Mouse (Mus musculus) cerebellum, adult 18-20 months (tissue): ENCODE measurements at regions not wholly inside any gene's neighbourhood (a gene's known extent, or its start where the extent isn't known, plus 50 kb on each side); places are given as distances from the start of the nearest gene placed in this dataset.

Source experiments
- DNase-seq, 2 experiments: peaks; one replicate each; pipeline ENCODE4 v3.0.0; 2021

DNA sequence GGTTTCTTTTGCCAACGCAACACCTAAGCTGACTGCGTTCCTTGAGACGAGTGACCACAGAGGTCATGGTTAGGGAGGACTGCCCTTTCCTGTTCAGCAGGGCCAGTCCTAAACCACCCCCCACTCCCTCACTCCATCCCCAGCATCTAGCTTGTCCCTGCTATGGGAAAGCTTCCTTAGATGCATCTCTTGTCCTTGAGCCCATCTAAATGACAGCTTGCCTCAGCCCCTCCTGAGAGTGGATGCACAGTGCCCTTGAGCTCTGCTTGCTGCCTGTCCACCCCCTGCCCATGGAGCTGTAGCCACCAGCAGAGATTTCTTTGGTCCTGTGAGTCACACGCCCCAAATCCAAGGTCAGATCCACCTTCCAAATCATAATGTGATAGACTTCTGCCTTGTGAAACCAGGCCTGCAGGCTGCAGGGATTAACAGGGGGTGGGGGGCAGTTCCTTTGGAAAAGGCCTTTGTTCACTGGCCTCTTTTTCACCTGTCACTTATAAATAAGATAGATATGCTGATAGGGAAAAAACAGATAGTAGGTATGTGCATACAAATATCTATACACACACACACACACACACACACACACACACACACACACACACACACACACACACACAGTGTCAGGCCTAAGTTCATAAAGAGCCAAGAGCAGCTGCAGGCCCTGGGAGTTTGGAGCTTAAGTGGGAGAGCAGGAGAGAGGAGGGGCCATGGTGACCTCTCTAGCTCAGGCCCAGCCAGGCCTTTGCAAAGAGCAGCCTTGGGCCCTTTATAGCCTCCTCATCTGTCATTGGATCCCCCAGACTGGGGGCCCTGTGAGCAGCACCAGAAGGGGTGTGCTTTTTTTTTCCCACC is 56.4 kb upstream of the Adra2c start:
- no peak for DNase-seq

DNA sequence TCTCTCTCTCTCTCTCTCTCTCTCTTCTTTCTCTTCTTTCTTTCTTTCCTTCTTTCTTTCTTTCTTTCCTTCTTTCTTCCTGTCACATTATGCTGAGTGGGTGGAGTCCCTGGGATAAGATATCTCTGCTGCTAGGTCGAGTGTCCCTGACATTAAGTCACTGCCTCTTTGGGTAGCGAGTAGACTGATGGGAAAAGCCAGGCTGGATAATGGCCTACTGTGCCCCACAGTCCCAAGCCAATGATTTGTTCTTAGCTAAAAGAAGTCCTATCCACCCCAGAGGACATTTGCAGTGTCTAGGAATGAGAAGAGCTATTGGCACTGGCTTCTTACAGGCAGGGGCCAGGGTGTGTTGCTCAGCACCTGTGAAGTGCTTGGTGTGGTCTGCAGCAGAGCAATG is 61.8 kb upstream of the Adra2c start:
- no peak for DNase-seq

DNA sequence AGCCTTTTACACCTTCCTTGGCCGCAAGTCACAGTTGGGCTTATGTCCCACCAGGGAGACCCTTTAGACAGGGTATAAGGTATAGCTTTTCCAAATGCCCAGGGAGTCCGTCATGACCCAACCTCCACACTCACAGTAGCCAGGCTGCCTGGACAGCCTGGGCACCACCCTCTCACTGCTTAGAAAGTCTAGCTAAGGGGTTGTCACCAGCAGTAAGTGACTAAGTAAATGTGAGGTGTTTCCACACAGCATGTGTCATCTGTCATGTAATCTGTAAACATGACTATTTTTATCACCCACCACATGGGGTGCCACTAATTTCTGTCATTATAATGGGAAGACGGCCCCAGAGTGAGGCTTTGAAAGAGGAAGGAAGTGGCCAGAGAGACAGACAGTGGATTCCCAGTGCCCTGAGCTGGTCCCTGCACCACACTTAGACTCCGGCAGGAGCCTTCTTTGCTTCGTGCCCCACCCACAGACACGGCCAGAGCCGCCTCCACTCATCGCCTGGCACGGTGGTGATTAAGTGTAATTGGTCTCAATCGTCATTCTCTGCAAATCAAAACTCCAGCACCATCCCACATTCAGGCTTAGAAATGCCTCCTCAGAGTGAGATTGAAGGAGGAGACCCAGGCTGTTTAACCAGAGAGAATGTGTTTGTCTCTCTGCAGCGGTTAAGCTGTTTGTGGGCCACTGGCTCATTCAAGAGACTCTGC is 62.5 kb upstream of the Adra2c start:
- no peak for DNase-seq

DNA sequence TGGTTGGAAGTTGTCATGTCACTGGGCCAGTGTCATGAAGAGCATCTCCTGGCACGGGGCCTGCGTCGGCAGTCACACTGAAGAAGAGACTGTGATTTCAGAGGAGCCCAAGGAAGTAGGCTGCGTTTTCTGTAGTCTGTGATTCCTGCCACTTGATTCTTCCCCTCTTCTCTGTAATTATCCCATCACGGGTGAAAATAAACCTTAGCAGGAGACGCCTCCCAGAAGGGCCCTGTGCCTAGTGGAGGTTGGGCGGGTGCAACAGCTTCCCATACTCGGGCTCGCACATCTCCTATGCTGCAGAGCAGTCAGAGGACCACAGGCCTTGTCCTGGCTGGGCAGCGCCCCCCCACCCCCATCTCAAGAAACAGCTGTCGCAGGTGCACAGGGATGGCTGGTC is 63.1 kb upstream of the Adra2c start:
- DNase-seq, result no peak

DNA sequence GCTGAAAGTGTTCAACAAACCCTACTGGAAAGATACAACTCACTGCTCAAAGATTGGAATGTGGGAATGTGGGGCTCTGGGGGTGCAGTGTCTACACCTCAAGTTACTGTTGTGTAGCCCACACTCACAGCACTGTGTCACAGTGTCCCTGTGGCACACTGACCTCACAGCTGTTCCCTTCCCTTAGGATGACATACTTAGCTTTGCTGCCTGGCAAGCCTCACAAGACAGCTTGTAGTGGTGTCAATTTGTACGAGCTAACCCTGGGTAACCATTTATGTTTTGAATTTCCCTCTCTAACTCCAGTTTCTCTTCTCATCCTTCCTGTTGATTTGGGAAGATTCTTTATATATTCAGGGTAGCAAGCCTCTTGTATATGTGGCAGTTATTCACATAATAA is 68.8 kb upstream of the Adra2c start:
- no peak for DNase-seq

DNA sequence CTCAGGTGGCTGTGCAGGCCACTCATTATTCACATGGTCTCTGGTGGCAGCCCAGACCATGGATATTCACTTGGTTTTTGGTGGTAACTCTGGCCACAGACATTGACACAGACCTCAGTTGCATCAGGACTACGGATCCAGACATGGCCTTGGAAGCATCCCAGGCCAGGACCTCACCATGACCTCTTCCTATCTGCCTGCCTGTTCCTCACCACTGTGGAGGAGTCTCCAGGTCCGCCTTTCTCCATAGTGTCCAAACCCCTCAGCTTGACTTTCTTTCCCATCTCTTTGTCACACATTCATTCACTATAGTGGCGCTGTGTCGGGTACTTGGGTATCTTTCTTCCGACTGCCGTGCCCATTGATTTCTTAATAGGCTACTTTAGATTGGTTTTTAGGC is 74.1 kb upstream of the Adra2c start:
- no peak for DNase-seq

DNA sequence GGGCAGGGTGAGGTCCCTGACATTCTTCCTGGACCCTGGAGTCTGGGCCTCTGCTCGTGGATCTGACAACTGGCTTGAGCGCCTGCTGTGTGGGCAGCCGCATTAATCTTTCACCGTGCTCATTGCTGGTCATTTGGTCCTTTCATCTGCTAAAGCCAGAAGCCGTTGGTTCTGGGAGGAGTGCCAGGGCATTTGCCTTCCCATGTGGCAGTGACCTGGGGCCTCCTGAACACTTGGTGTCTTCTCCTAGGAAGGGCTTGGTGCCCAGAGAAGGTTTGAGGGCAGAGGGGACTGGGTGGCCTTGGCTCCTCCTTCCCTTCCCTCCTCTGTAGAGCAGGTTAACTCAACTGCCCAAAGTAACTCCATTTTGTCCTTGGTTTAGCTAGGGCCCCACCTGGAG is 79.7 kb upstream of the Adra2c start:
- DNase-seq, result peak; percentile 66 to 71

DNA sequence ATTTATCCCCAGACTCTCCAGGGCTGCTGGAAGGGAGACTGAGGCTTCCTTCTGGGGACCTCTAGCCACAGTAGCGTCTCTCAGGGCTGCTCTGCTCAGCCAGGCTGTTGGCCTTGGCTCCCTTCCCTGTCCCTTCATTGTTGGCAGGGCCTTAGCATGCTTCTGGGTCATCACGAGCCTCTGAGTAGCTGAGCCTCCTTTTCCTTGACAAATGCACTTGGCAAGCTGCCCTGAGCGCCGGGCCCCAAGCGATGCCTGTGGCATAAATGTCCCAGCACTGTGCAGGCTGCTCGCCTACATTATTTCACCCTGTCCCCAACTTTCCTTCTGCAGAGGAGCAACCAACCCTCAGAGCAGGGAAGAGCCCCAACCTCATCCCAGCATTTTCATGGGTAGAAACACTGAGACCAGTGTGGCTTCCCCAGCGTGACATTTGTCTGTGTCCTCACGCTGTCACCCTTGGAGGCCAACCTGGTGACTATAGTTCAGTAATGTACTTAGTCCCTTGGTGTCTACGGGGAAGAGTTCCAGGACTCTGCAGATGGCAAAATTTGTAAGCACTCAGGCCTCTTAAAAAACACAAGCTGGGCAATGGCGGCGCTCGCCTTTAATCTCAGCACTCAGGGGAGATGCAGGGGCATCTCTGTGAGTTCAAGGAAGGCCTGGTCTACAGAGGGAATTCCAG is 83.7 kb upstream of the Lrpap1 start:
- peak; percentile 98 to 99 for DNase-seq

DNA sequence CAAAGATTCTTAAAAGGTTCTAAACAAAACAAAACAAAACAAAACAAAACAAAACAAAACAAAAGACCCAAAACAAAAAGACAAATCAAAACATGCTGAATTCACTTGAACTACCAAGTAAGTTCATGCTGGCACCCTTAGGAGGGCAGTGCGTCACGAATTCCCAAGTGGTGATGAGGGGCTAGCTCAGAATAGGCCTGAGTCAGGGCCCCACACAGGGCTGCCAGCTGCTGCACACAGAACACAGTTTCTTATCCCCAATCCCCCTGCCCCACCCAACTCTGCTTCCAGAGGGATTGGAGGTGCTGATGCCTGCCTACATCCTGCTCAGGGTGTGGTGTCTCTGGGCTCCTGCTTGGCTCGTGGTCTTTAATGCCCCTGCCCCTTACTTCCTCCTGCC is 80.3 kb upstream of the Lrpap1 start:
- no peak for DNase-seq

DNA sequence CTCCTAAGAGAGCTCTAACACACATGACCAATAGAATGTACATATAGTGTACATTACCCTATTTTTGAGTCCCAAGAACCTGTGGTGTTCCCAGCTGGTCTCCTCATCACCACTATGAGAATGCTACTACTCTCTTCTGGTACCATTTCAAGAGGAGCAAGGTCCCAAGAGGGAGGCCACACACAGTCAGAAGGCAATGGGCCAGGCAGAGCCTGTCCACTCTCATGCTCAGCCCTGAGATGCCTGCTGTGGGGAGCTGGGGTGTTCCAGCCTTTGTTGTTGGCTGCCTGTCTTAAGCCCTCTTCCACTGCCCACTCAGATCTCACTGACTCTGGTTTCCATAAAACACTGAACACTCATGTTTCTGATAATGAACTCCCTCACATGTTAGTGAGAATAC is 79.7 kb upstream of the Lrpap1 start:
- DNase-seq, result no peak

DNA sequence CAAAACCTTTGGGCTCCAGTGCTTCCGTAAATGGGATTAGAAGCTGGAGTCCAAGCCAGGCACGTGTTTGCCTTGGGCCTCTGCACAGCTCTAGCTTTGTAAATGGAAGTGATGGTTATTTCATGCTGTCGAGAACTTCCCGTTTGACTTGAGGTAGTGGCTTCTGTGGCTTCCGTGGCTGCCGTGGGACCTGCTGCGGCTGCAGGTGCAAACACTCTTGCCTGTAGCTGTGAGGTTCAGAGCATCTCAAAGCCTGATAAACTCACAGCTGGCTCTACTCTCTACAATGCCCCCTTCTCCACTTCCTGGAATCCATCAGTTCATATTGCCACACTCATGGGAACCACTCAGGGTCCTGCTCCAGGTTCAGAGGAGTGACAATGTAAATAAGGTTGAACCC is 77.9 kb upstream of the Lrpap1 start:
- DNase-seq, result no peak

DNA sequence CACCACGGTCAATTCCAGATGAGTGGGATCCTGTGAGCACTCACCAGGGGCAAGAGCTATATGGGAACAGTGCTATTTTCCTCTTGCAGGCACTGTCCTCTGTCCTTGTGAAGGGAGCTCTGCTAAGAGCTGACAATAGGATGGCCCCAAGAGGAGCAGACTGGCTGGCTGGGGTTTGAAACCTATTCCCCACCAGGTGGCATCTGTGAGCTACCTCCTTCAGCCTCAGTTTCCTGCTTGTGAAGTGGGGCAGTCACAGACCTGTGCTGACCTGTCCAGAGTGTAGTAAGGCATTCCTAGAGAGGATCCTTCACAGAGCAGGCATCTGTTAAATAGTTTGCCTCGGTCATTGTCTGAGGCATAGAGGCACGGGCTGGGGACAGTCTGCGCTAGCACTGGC is 71.8 kb upstream of the Lrpap1 start:
- DNase-seq, result peak; percentile 49 to 59

DNA sequence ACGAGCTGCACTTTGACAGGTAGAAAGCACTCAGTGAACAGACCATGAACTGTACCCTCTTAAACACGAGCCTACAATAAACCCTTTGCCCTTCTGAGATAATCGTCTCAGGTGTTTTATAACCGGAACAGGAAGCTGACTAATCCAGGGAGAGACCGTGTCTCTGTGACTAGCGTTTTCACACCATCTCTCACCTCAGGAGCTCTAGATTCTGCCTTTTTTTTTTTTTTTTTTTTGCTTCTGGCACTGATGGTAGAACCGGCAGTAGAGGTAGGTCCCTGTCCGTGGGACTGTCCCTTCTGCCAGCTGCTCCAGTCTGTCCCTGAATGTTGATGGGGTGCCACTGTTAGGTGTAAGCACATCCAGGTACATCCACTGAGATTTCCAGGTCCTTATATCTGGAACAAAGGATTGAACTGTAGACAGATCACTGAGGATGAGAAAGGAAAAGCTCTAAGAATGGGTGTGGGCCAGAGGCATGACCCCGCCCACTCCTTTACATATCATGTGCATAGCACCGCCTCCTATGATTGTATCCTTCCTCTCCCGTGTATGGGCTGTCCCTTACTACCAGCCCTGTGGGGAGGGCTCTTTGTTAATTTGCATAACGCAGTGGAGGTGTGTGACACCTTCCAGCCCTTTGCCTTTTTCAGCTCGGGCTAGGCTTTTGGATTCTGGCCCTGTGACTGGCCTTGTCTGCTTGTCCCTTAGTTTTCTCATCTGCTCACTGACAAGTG is 70.7 kb upstream of the Lrpap1 start:
- no peak for DNase-seq

DNA sequence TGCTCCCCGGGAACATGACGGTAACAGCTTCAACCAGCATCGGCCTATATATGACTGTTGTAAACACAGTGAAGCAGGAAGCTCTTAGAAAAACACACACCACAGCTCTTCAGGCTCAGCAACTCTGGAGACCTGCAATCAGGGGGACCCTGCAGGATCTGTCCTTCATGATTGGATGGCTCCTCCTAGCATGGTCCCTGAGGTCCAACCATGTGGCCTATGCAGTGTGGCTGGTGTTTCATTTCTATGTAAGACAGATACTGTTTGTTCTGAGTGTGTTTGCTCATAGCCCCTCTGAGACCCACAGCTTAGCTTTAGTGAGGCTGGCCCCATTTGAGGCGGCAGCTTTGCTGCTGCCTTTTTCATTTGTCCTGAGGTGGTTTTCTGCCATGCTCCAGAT is 68.8 kb upstream of the Lrpap1 start:
- no peak for DNase-seq

DNA sequence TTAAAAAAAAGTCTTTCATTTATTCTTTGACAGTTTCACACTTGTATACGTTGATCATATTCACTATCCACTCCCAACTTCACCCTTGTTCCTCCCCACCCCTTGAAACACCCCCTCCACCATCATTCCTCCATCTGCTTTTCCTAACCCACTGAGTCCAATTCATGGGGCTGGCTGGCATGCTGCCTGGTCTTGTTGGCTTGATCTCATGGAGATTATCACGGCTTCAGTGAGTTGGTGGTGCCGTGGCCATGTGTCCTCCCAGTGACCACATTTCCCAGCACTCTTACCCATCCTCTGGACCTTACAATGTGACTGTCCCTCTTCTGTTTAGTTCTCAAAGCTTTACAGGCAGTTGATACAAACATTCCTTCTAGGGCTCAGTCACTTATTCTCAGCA is 65.8 kb upstream of the Lrpap1 start:
- peak; percentile 71 to 76 for DNase-seq

DNA sequence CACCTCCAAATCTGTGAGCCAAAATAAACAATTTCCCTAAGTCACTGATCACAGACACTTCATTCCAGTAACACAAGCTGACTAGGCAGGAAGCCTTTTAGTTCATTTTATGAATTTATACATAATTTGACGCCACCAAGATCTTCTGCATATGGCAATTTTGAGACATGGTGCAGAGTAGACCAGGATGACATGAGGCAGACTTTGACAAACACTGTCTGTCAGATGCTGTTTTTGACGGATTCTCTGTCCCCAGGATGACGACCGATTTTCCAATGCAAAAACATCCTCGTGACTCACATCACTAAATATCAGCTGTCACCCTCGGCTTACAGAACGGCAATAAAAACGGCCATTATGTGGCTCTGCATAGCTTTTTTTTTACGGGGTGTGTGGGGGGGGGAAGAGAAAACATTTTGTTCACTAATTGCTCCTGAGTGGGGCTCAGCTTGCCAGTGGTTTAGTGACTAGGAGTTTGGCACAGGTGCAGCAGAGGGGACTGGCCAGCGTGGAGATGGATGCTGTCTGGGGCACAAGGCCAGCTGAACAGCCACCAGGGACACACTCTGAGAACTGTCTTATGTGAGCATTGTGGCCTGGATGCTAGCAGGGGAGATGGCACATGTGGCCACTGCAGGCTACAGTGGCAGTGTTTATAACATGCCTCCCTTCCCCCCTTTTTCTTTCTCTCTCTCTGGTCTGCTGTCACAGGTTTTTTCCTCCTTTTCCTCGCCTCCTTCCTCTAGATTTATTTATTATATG is 65.0 kb upstream of the Lrpap1 start:
- DNase-seq, result no peak

DNA sequence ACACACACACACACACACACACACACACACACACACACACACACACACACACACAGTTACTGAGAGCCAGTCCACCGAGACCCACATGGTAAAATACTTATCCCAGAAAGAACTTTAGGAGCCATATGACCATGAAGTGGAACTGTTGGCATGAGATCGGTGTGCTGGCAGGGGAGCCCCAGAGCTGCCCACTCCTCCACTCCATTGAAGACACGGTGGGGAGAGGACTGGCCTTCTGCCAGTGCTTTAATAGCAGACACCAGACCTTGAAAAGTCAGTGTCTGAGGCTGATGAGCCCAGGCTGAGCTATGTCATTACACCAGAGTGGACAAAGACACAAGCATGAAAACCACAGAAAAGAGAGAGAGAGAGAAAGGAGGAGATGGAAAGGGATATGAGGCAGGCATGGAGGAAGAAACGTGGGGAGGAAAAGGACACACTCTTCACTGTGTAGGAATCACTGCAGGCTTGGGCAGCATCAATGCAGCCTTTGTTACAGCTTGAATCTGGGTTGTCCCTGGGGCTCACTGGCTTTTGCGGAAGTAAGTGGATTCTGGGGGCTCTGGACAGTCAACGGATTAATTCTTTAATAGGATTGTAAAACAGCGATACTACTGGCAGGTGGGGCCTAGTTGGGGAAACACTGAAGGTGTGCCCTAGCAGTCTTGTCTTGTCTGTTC is 64.2 kb upstream of the Lrpap1 start:
- DNase-seq, result no peak

DNA sequence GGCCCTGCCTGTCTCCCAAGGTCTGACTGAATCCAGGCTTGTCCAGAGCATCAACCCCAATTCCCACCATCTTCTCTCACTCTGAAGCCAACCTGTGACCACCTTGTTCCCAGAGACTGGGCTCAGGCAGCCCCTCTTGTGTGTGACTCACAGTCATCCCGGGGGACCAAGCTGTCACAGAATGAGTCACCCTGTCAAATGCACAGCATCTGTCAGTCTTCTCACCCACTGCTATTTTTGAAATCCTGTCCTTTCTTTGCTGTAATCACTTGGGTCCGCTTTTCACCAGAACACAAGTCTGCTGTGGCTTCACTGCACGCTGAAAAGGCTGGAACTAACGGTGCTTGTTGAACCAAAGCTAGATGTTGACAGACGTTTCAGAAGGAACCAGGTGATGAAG is 63.3 kb upstream of the Lrpap1 start:
- no peak for DNase-seq

DNA sequence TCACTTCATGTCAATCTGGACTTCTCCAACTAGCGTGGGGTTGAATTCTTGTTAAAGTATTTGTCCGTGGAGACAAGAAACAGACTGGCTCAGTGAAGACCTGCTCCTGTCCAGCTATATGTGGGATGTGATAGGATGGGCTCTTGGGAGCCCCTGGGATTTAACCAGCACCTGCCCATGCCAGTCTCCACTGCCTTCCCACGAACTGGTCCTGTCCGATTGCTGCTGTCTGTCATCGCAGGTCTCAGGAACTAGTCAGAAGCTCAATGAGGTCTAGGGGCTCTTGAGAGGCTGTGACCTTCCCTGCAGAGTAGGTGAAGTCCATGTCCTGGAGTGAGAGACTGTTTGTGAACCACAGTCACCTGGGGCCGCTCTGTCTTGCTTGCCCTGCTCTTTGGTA is 62.8 kb upstream of the Lrpap1 start:
- DNase-seq, result no peak

DNA sequence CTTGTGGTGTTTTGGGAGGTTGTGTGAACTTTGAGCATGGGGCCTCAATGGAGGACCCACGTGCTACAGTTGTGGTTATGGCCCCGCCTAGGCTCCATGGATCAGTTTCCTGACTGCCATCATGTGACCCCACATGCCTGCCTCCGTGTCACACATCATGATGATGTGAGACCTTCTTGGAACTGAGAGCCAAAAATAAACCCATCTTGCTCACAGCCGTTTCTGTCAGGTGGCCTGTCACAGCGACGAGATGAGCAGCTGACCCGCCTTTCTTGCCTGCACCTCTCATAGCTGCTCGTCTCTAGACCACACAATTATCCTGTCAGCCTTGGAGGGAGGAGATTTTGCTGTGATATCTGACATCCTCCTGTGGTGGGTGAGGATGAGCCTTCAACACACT is 60.4 kb upstream of the Lrpap1 start:
- no peak for DNase-seq

DNA sequence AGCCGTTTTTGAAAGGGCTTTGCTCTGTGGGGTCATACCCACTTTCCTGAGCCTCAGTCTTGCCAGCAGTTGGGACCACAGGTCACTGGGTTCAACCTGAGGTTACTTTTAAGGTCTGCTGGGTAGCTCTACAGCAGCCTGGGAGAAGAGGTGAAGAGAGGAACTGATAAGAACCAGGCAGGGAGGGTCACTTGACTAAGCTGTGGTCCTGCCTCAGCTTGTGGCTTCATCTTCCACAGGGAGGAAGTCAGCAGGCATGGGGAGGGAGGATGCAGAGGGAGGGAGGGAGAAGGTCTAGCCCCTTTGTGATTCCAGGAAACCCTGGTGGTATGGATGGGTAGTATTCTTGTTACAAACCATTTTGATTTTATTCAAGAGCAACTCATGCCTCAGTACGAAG is 59.9 kb upstream of the Lrpap1 start:
- DNase-seq, result no peak

DNA sequence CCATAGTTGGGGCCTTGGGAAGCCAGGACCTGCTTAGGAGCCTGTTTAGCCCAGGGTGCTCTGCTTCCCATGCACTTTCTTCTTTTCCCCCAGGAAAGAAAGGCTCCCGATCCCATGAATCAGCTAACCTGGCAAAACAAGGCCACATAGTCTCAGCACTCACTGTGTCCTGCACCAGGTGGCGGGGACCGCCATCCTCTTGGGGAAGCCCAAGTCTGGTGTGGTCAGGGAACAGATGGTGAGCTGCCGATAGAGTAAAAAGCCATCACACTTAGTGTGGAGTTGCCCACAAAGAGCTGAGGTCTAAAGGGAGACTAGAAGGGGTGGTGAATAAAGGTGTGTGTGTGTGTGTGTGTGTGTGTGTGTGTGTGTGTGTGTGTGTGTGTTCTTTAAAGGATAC is 57.0 kb upstream of the Lrpap1 start:
- DNase-seq, result no peak
